Mouse (Mus musculus): Measurements from ENCODE around the gene Scp2.
"Not testable (repeated sequence)": the region's sequence is repeated elsewhere in the genome, so short reads cannot be mapped to it uniquely, and the experiment has no call there.

Gene Scp2

GRCm38 (mm10) chr4:108144880-108145279 is at the start of gene Scp2:
Scp2 (minus strand) TSS chr4:108144998.
- no peak for DNase-seq

DNA sequence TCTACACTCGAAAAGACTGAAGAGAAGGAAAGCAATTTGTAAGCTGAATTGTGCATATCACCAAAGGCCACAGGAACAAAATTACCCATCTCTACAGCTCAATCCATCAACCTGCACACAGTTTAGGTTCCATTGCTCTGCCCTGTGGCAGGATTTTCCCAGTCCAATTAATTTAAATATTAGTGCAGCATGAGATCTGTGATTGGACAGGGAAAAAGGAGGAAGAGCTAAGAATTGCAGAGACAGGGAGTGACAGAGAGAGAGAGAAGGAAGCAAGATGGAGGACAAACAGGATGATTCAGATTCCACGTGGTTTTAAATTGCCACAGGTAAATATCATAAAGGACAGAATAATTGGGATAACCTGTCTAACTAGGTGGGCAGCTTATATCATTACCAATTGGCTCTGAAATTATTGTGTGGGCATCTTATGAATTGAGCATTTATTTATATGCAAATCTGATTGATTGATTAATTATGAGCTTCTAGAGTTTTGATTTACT is 48.1 kb upstream of the Scp2 start:
- no peak for DNase-seq

DNA sequence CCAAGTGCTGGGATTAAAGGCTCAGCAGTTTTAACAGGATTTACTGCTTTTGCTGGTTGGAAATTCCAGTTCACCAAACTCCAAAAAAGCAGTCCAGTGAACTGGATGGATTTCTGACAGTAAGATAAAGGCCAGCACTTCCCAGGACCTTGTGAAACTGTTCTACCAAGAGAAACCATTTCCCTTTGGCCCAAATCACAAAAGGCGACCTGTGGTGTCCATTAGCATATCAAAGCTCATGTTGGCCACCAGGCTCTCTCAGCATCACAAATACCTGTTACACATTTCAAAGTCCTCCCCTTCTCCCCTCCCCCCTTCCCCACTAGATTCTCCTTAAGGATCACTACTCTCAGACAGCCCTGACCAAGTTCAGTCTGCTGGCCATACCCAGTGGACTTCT is 37.5 kb upstream of the Scp2 start:
- DNase-seq = no peak

DNA sequence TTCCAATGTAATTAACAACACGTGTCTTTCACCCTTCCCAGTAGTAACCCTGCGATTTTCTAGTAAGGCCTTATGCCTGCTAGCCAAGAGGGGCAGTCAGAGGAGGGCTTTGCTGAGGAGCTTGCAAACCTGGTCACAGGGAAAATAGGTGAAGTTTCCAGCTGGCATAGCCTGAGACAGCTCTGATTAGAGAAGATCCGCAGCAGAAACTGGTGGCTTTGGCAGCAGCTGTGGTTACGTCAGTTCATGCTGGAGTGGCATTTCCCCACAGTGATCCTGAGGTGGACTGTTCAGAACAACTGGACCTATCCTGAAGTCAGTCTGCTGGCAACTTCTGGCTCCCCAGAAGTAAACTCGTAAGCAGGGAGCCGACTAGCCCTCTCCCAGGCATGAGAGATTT is 23.3 kb upstream of the Scp2 start:
- DNase-seq = no peak

DNA sequence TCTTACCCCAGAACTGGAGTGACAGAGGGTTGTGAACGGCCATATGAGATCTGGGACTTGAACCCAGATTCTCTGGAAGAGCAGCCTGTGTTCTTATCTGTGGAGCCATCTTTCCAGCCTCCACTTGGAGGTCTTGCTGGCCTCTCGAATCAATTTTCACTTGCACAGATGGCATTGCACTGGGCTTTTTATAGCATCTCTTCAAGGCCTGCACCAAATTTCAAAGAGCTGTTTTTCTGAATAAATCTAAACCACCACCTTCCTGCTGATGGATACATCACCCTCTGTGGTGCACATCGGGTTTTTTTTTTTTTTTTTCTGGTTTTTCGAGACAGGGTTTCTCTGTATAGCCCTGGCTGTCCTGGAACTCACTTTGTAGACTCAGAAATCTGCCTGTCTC is 22.1 kb upstream of the Scp2 start:
- DNase-seq = no peak

DNA sequence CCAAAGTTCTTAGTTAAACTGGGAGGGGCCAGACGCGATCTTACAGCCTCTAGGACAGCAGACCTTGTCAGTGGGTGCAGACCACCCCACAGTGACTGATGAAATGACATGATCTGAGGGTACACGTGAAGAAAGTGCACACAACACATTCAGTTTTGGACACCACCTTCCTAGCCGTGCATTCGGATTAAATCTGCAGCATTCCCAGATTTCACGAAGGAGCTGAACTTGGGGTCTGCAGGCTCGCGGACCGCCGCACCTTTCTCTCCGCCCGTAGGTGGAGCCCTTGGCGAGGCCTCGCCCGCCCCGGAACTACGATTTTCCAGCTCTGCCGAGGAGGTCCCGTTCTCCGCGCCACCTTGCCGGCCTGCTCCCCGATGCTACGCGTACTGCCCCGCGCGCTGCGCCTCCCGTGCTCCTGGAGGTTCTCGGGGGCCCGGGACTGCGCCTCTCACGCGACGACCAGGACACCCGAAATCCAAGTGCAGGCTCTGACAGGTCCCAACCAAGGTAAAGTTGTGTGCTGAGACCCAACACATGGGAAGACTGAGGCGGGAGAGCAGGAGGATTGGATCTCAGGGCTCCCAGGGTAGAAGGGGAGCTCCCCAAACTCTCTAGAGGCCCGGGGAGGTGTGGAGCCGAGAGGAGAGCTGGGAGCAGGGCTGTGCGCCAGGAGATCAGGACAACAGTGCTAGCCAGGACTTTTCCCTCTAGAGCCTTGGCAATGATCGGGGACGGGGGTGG is 20.5 kb upstream of the Scp2 start, which contains the start of gene Echdc2:
Gene Echdc2 (plus strand): TSS at position 286 of the 744 bp plus-strand sequence.
- DNase-seq = peak; percentile 41 to 56

DNA sequence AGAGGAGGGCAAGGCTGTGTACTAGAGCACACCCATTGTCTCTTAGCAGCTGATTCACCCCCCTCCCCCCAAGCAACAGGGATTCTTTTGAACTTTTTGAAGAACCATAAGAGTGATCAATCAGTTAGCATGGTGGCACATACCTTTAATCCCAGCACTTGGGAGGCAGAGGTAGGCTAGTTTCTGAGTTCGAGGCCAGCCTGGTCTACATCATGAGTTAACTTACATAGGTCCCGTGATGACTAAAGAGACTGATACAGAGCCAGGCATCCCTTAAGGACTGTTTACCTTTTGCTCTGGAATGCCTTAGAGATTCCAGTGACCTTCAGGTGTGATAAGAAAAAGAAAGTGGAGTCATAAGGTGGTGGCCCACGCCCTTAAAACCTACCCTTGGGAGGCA is 18.5 kb upstream of the Scp2 start:
- DNase-seq = no peak

- no peak for DNase-seq
Measured at GRCm38 (mm10) chr4:108161936-108162335, 17.1 kb upstream of the Scp2 start.

DNA sequence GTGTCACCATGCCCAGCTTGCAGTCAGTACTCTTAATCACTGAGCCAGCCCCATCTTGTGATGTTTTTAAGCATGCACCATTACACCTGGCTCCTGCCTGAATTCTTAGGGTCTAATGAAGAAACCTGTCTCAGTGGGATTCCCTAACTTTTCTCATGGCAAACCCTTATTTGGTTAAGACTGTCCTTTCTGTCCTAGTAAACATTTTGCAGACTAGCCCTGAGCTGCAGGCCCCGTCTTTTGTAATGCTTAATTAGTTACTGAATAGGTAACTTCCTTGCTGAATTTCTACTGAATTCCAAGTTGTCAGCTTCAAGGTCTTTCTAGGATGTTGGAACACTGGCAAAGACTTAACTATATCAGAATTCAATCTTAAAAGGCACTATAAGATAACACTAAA is 10.3 kb upstream of the Scp2 start:
- not testable (repeated sequence) for DNase-seq

DNA sequence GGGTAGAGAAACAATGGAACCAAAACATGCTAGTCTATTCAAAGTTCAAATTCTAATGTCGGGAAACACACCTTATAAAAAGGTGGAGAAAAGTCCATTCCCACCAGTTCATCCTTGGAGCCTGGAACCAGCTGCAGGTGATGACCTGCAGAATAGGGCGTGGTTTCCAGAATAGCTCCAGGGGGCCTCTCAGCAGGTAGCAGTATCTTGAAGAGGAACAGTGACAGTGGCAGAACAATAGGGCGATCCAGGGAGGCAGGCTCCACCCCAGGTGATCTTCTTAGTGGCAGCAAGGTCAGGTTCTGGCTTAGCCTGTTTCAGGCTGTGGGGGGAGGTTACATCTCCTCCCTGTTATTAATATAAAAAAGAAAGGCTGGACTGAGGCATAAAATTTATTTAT is 756 bp upstream of the Scp2 start:
- DNase-seq = not testable (repeated sequence)

DNA sequence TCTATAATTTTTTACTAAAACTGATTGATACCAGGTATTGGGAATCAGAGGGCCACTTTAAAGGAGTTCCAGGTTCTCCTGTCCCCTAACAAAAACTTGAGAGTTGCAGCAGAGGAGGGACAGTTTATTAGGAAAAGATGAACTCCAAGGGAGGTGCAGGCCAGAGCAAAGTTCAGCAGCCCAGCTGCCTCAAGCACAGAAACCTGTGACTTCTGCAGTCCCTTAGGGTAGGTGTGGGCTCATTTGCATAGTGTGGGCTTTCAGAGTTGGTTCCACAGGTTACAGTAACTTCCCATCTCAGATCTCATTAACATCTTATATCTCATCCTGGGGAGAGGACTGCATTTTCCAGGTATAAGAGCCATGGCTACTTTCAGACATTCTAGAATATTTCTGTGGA is 1.0 kb downstream of the Scp2 start:
- DNase-seq = no peak

DNA sequence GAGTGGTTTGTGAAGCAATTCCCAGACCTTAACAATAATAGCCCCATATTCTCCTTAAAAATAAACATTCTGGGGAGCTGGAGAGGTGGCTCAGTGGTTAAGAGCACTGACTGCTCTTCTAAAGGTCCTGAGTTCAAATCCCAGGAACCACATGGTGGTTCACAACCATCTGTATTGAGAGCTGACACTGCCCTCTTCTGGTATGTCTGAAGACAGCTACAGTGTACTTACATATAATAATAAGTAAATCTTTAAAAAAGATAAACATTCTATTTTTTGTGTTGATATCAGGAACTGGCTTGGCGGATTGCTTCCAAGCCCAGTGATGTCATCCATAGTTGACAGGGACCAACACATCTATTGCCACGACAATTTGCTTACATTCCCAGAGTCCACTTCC is 1.6 kb downstream of the Scp2 start:
- not testable (repeated sequence) for DNase-seq

GRCm38 (mm10) chr4:108136938-108137337 is 7.9 kb downstream of the Scp2 start:
- no peak for DNase-seq

DNA sequence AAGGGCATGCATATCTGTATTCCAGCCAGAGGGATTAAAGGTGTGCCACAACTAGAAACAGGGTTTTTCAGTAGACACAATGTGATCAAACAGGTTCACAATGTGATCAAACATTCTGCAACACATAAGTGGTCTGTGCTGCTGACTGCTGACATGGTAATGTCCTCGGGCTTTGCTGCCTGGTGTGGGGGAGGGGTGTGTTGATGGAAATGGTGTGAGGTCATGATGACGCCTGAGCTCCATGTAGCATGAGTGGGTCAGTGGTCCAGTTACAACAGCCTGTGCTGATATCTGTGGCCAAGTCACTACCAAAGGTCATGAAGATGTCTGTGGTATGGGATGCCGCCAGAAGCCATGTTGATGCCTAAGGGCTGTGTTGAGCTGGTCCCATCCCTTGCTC is 14.3 kb downstream of the Scp2 start:
- no peak for DNase-seq

GRCm38 (mm10) chr4:108128339-108128738 is 16.5 kb downstream of the Scp2 start:
- DNase-seq = no peak

- no peak for DNase-seq
Measured at GRCm38 (mm10) chr4:108127516-108127915, 17.3 kb downstream of the Scp2 start.

DNA sequence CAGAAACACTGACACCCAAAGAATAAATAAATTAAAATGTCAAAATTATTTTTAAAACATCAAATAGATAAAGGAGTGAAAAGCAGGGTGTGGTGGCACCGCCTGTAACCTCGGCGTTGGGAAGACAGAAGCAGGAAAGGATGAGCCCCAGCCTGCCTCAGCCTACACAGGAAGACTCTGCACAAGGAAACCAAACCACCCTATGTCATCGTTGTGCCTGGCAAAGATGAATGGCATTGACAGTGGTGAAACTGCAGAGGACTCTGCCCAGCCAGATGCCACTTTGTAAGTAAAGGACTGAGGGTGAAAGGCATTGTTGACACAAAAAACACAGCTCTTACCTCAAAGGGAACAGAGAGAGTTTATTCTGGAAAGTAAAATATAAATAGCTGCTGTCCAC is 18.5 kb downstream of the Scp2 start:
- DNase-seq = no peak

DNA sequence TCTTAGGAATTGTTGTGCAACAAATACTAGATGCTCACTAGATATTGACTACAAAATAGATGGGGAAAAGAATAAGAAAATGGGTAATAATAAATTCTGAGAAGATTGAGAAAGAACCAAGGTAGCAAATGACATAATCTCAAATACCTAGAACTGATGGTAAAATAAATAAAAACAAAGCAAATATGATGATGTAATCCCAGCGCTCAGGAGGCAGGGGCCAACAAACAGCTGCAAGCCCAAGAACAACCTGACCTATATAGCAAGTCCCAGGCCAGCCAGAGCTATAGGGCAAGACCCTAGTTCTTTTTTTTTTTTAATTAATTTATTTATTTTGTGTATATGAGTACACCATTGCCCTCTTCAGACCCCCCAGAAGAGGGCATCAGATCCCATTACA is 20.7 kb downstream of the Scp2 start:
- DNase-seq = no peak

- peak; percentile 94 to 95 for DNase-seq
Measured at GRCm38 (mm10) chr4:108117924-108118876, 26.6 kb downstream of the Scp2 start.

- no peak for DNase-seq
Measured at GRCm38 (mm10) chr4:108117488-108117887, 27.3 kb downstream of the Scp2 start.

DNA sequence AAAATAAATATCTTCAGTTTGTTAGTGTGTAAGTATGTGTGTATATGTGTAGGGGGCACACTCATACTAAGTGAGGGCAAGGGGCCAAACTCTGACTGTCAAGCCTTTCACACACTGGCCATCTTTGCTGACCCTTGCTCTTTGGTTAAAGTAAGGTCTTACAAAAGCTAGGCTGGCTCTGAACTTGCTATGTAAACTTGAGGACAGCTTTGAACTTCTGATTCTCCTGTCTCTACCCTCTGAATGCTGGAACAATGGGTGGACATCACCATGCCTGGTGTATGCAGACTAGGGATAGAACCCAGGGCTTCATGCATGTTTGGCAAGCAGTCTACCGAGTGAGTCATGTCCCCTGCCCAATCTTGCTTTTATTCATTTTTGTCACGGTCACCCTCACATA is 28.3 kb downstream of the Scp2 start:
- no peak for DNase-seq

- no peak for DNase-seq
Measured at GRCm38 (mm10) chr4:108110706-108111105, 34.1 kb downstream of the Scp2 start.

- no peak for DNase-seq
Measured at GRCm38 (mm10) chr4:108109728-108110127, 35.1 kb downstream of the Scp2 start.

- DNase-seq = no peak
Measured at GRCm38 (mm10) chr4:108096345-108096744, 48.5 kb downstream of the Scp2 start, which contains the start of gene Podn. Podn (minus strand) TSS chr4:108096445.

Data from lung, postnatal 4 days (tissue).